Comparison of ENCODE assay signal across 11 mouse cellular contexts in the genomic region with DNA sequence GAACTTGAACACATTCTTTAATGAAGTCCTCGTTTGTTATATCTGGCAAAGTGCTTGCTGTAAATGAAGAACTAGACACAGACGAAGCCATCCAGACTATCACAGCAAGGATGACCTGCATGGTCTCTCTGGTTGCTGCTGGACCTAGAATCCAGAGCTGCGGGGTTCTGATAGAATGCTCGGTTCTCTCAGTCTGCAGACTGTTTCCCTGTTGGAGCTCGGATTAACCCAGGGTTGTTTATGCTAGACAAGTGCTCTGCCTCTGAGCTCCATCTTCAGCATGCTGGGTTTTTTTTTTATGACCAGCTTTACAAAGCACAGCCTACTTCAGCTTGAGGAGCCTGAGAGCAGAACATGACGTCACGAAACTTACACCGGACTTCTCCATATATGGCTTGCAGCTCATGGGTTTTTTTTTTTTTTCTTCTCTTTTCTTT. TPM values are rescaled to one million over a fixed set of nuclear protein-coding genes. Genes with fewer than 3 reads are reported as not detected.
DNase-seq lines count a peak whose midpoint lies in the region; ATAC-seq lines count a peak whose summit lies in the region.
"Had no signal": no experiment of that assay in that cellular context is flagged by ENCODE, and none has a peak within 500 bp of the region (broad histone marks: within the 10 kb centered on the region; RNA-seq: fewer than 3 reads in every experiment).

No protein-coding gene starts in this region.

- H3K27me3 ChIP-seq in heart, embryonic 10.5 days (ENCODE audit: insufficient read depth, poor library complexity, severe bottlenecking): no peaks in the 10 kb centered on the region
- H3K27me3 ChIP-seq in hindbrain, embryonic 16.5 days (replicated peaks; ENCODE audit: control insufficient read depth, insufficient read depth, low read length): no peaks in the 10 kb centered on the region
- H3K27me3 ChIP-seq: embryonic facial prominence, embryonic 13.5 days had no signal

- 0 out of 2 replicates have a peak, but pooled peaks cover 3% of the 10 kb centered on the region for H3K4me1 ChIP-seq in heart, embryonic 10.5 days
- no peaks in the 10 kb centered on the region for H3K4me1 ChIP-seq in hindbrain, embryonic 16.5 days (ENCODE audit: control insufficient read depth, insufficient read depth, low read depth, low read length)

- no peak overlapping the region for H3K4me3 ChIP-seq in heart, embryonic 10.5 days
- no peak overlapping the region for H3K4me3 ChIP-seq in hindbrain, embryonic 16.5 days (ENCODE audit: low read length)
- H3K4me3 ChIP-seq: embryonic facial prominence, embryonic 13.5 days had no signal

- ATAC-seq in granulocyte monocyte progenitor cell, adult 5-6 weeks (replicated peaks; ENCODE audit: poor library complexity, severe bottlenecking): peak; percentile 38
- no peak for ATAC-seq in hindbrain, embryonic 16.5 days

- H3K9me3 ChIP-seq in heart, embryonic 10.5 days: no peaks in the 10 kb centered on the region
- H3K9me3 ChIP-seq in hindbrain, embryonic 16.5 days (ENCODE audit: control insufficient read depth, low read length): no peaks in the 10 kb centered on the region
- H3K9me3 ChIP-seq: embryonic facial prominence, embryonic 13.5 days had no signal

- peak; percentile 85 for DNase-seq in heart, adult 11 months
- DNase-seq in heart, embryonic 10.5 days (ENCODE audit: low spot score): no peak
- peak; percentile 55 for DNase-seq in lung, postnatal 25 days (ENCODE audit: low spot score)
- DNase-seq in thymus, postnatal 0 days (ENCODE audit: low spot score): peak; percentile 60
- no peak for DNase-seq in gastrocnemius, postnatal 4 days (ENCODE audit: low spot score in 2 of 2)
- DNase-seq in kidney, adult 11 months: no peak
- DNase-seq: layer of hippocampus, postnatal 36 days had no signal

- no peak overlapping the region for H3K27ac ChIP-seq in heart, embryonic 10.5 days
- no peak overlapping the region for H3K27ac ChIP-seq in hindbrain, embryonic 16.5 days (ENCODE audit: low read depth, low read length)
- H3K27ac ChIP-seq: embryonic facial prominence, embryonic 13.5 days; hindbrain, embryonic 14.5 days had no signal

- WGBS in heart, embryonic 10.5 days: 74% methylated on average over 8 of the region's 8 CpGs
- 81% methylated on average over 8 of the region's 8 CpGs for WGBS in hindbrain, embryonic 16.5 days

- H3K4me2 ChIP-seq in hindbrain, embryonic 16.5 days (ENCODE audit: low read length): no peak overlapping the region
- H3K4me2 ChIP-seq: embryonic facial prominence, embryonic 13.5 days; hindbrain, embryonic 14.5 days had no signal

- H3K9ac ChIP-seq in hindbrain, embryonic 16.5 days (ENCODE audit: low read depth, low read length): no peak overlapping the region
- H3K9ac ChIP-seq: embryonic facial prominence, embryonic 13.5 days; hindbrain, embryonic 14.5 days had no signal

- no peaks in the 10 kb centered on the region for H3K36me3 ChIP-seq in heart, embryonic 10.5 days
- H3K36me3 ChIP-seq in hindbrain, embryonic 16.5 days (ENCODE audit: control insufficient read depth, insufficient read depth, low read length): no peaks in the 10 kb centered on the region
- H3K36me3 ChIP-seq: embryonic facial prominence, embryonic 13.5 days had no signal

RNA-seq across cellular contexts. Expression of a gene that starts 5.5 kb away (rescaled TPM):
- 0.71 and 1.6 TPM in 2 replicates for polyA plus RNA-seq in heart, embryonic 10.5 days (2016; fragmentation: Nextera tagmentation; extraction: Ambion mirVana)
- total RNA-seq in granulocyte monocyte progenitor cell, adult 5-6 weeks (2014; fragmentation: Nextera tagmentation): 496 and 560 TPM in 2 replicates
- 506 and 574 TPM in 2 replicates for total RNA-seq in granulocyte monocyte progenitor cell, adult 5-6 weeks (2017)
- polyA plus RNA-seq in thymus, postnatal 0 days (2015; fragmentation: Nextera tagmentation; extraction: Ambion mirVana): 28.3 and 30.4 TPM in 2 replicates
- total RNA-seq in gastrocnemius, postnatal 4 days (2021): under 1 TPM; 0.91 to 0.93 TPM
- 0.76 and 1.5 TPM in 2 replicates for polyA plus RNA-seq in hindbrain, embryonic 16.5 days (2015; fragmentation: Nextera tagmentation; extraction: Ambion mirVana)

RNA-seq across cellular contexts. Expression of a gene that starts 24.5 kb away (rescaled TPM):
- polyA plus RNA-seq in heart, embryonic 10.5 days (2016; fragmentation: Nextera tagmentation; extraction: Ambion mirVana): 34.9 and 41.0 TPM in 2 replicates
- total RNA-seq in granulocyte monocyte progenitor cell, adult 5-6 weeks (2014; fragmentation: Nextera tagmentation): 58.0 and 60.9 TPM in 2 replicates
- 67.6 and 80.2 TPM in 2 replicates for total RNA-seq in granulocyte monocyte progenitor cell, adult 5-6 weeks (2017)
- 41.4 and 45.0 TPM in 2 replicates for polyA plus RNA-seq in thymus, postnatal 0 days (2015; fragmentation: Nextera tagmentation; extraction: Ambion mirVana)
- total RNA-seq in gastrocnemius, postnatal 4 days (2021): 10 to 100 TPM; 25.1 to 25.2 TPM
- 34.4 and 36.1 TPM in 2 replicates for polyA plus RNA-seq in hindbrain, embryonic 16.5 days (2015; fragmentation: Nextera tagmentation; extraction: Ambion mirVana)

Comparison
In these comparisons a context has a peak if more than half of its experiments do, and no peak if none do; other contexts are left out.
1. DNase-seq: peak in heart, adult 11 months (single experiment), lung, postnatal 25 days (single experiment) and thymus, postnatal 0 days (single experiment); none in heart, embryonic 10.5 days (single experiment), gastrocnemius, postnatal 4 days (0 of 2) and kidney, adult 11 months (single experiment).
2. RNA of a gene that starts 5.5 kb away (polyA plus RNA-seq): 28.3 to 30.4 TPM in thymus, postnatal 0 days; 0.71 to 1.6 TPM in heart, embryonic 10.5 days and 0.76 to 1.5 TPM in hindbrain, embryonic 16.5 days; every median in the first group is over 10 times any median in the second.